Mouse (Mus musculus) lung, adult 2 months (tissue): ENCODE measurements around the gene Bbs4.

ENCODE experiments used
- CTCF ChIP-seq: fragments of 200-500 bp; IDR thresholded peaks from 2 replicates; pipeline ENCODE4 v1.5.1; 2011; ENCODE audit warnings: mild to moderate bottlenecking, low read length, control low read depth; ENCODE audit not compliant: insufficient read depth
- POLR2A ChIP-seq: fragments of 200-500 bp; IDR thresholded peaks from 2 replicates; pipeline ENCODE4 v1.6.1; 2011; ENCODE audit warnings: low read depth, mild to moderate bottlenecking, control low read depth, low read length, borderline replicate concordance; ENCODE audit errors: extremely low read depth

DNA sequence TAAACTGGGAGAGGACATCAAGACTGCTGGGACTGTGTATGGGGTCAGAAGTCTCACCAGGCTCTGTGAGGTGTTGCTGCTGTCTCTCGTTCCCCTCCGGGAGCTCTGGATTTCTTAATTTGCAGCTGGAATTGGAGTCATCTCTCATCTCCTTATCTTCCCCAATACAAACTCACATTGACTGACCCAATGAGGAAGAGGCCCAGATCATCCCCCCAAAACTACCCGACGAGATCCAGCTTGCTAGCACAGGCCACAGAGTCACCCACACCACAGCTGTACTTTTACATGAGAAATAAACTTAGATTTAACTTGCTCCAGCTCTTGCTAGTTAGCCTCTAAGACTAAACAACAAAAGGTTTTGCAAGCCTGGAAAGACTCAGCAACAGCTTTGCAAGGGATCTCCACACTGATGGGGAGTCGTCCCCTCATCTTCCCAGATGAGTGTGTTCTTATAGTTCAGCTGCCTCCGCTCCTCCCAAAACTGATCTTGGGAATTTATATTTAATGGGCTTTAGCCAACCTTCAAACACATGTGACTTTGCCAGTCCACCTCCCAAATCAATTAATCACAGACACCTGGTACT, 63.7 kb downstream of the Bbs4 start:
- TF ChIP-seq CTCF (no peak), POLR2A (no peak)
